Mouse (Mus musculus) ES-E14 (cell line): ENCODE data around the gene Polr3b.

Experiments used
- CHD2 ChIP-seq: IDR thresholded peaks from 2 replicates; pipeline ENCODE4 v1.6.1; 2014; ENCODE audit warnings: mild to moderate bottlenecking, low read depth, low read length, inconsistent platforms
- HCFC1 ChIP-seq: IDR thresholded peaks from 2 replicates; pipeline ENCODE4 v1.6.1; 2012; ENCODE audit warnings: low read length, inconsistent platforms, borderline replicate concordance; ENCODE audit not compliant: insufficient read depth
- MAFK ChIP-seq: IDR thresholded peaks from 2 replicates; pipeline ENCODE4 v1.6.1; 2014; ENCODE audit warnings: mild to moderate bottlenecking, low read depth, low read length, inconsistent platforms; ENCODE audit not compliant: insufficient read depth
- ZC3H11A ChIP-seq: IDR thresholded peaks from 2 replicates; pipeline ENCODE4 v1.6.1; 2012; ENCODE audit warnings: low read depth, mild to moderate bottlenecking, inconsistent platforms, low read length, borderline replicate concordance
- ZNF384 ChIP-seq: IDR thresholded peaks from 2 replicates; pipeline ENCODE4 v1.6.1; 2012; ENCODE audit warnings: low read depth, low read length, inconsistent platforms

DNA sequence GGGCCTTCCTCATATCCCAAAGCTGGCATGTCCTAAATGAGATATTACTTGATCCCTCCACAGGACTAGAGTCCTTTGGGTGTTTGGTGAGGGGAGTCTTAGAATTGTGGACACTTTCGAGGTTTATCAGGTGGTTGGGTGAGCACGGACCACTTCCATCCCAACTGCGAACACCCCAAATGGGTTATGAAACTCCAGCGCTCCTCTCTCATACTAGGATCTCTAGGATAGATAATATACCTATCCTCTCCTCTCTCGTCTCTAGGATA lies 136.0 kb downstream of the Polr3b start:
- TF ChIP-seq CHD2 (no peak), ZNF384 (no peak), MAFK (no peak), HCFC1 (no peak), ZC3H11A (no peak)
